Mouse (Mus musculus): ENCODE measurements around the gene Grm2. TPM values are rescaled to one million over a fixed set of nuclear protein-coding genes. Genes with fewer than 3 reads are reported as not detected.
A peak's percentile ranks its signal among the peaks of the same experiment; 100 is the strongest.

The Grm2 gene
- polyA plus RNA-seq, 1 experiment, result not detected

DNA sequence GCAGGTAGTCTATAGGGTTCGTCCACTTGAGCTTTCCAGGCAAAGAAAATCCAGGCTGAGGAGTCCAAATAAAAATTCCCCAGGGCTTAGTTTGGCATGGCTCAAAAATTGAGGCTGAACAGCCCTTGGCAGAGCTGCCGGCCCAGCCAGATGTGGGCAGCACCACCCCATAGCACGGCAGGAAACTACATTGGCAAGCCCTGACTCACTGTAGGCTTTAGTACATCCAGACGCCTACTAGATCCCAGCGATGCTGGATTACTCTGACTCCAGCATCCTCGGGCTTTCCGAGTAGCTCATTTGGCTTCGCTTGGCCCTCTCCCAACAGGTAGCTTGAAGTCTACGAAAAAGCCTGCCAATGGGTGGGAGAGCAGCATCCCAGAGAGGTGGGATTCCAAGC, 25.1 kb upstream of the Grm2 start:
- no peak for TF ChIP-seq CTCF (IDR thresholded peaks at IDR 0.05; ENCODE audit: control insufficient read depth, insufficient read depth, low read length)
- no peak for TF ChIP-seq POLR2A (IDR thresholded peaks at IDR 0.05; ENCODE audit: borderline replicate concordance, control insufficient read depth, low read depth, low read length)
- no peaks in the 10 kb centered on the region; the same call in 1 of the 2 replicates for H3K4me1 ChIP-seq (ENCODE audit: control insufficient read depth, insufficient read depth, low read length)
- 84% methylated on average over 9 of the region's 9 CpGs for whole genome bisulfite sequencing
- no peak overlapping the region for H3K4me3 ChIP-seq (replicated peaks; ENCODE audit: control insufficient read depth, low read depth, low read length)
- no peak overlapping the region for H3K27ac ChIP-seq (ENCODE audit: control insufficient read depth, insufficient read depth, low read depth, low read length, poor library complexity)

DNA sequence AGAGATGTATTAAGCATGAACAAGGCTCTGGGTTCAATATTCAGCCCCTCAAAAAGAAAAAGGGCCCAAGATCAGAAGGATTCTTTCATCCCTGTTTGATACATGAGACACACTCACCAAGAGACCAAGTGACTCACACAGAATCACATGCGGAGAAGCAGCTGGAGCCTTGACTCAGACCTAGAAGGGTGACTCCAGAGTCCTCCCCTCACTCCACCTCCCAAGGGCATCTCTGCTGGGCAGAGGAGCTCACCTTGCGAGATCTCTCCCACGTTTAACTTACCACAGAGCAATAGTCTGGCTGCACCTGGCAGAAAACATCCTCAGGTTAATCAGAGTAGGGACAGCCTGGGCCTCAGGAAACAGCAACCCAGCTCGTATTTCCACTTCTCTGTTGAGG, 22.4 kb upstream of the Grm2 start:
- H3K27ac ChIP-seq (ENCODE audit: control insufficient read depth, insufficient read depth, low read depth, low read length, poor library complexity), result no peak overlapping the region
- TF ChIP-seq POLR2A (IDR thresholded peaks at IDR 0.05; ENCODE audit: borderline replicate concordance, control insufficient read depth, low read depth, low read length), result no peak
- no peak for TF ChIP-seq CTCF (IDR thresholded peaks at IDR 0.05; ENCODE audit: control insufficient read depth, insufficient read depth, low read length)
- no peaks in the 10 kb centered on the region for H3K4me1 ChIP-seq (ENCODE audit: control insufficient read depth, insufficient read depth, low read length)
- H3K4me3 ChIP-seq (replicated peaks; ENCODE audit: control insufficient read depth, low read depth, low read length), result no peak overlapping the region
- WGBS, result 79% methylated on average over 4 of the region's 4 CpGs

DNA sequence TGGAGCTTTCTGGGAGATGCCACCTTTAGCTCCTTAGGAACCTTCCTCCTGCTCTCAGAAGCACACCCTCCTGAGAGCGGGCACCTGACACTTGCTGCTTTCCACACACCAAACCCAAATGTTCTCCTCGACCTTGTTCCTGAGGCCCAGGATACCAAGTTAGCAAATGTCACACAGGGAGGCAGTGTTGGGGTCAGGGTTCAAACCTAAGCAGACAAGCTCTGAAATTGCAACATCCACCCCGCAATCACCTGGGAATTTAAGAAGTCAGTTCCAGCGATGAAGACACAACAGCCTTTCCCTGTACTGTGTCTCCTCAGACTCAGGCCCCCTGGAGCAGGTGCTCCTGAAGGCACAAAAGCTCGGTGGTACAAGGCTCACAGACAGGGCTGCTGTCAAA, 21.8 kb upstream of the Grm2 start:
- Histone ChIP-seq H3K4me1 (ENCODE audit: control insufficient read depth, insufficient read depth, low read length) (no peaks in the 10 kb centered on the region), H3K4me3 (replicated peaks; ENCODE audit: control insufficient read depth, low read depth, low read length) (no peak overlapping the region), H3K27ac (ENCODE audit: control insufficient read depth, insufficient read depth, low read depth, low read length, poor library complexity) (no peak overlapping the region)
- no peak for TF ChIP-seq CTCF (IDR thresholded peaks at IDR 0.05; ENCODE audit: control insufficient read depth, insufficient read depth, low read length)
- TF ChIP-seq POLR2A (IDR thresholded peaks at IDR 0.05; ENCODE audit: borderline replicate concordance, control insufficient read depth, low read depth, low read length), result no peak
- 79% methylated on average over 5 of the region's 5 CpGs for WGBS

DNA sequence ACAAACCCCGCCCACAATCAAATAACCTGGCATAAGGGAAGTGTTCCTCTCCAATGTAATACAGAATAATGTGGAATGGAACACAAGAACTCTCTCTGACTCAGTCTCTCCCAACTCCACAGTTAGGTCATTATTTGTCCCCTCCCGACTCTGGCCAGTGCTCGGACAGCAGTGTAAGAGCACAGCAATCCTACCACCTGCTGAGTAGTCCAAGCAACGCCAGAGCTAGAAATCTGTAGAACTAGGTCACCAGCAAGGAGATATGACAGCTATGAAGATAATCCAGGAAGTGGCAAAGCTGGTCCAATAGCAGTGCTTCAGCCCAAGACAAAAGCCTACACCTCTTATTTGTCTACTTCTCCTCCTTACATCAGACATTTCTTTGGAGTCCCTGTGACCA, 20.7 kb upstream of the Grm2 start:
- Histone ChIP-seq H3K4me1 (ENCODE audit: control insufficient read depth, insufficient read depth, low read length) (no peaks in the 10 kb centered on the region), H3K4me3 (replicated peaks; ENCODE audit: control insufficient read depth, low read depth, low read length) (no peak overlapping the region), H3K27ac (ENCODE audit: control insufficient read depth, insufficient read depth, low read depth, low read length, poor library complexity) (no peak overlapping the region)
- 77% methylated on average over 4 of the region's 4 CpGs for WGBS
- TF ChIP-seq CTCF (IDR thresholded peaks at IDR 0.05; ENCODE audit: control insufficient read depth, insufficient read depth, low read length) (no peak), POLR2A (IDR thresholded peaks at IDR 0.05; ENCODE audit: borderline replicate concordance, control insufficient read depth, low read depth, low read length) (no peak)

DNA sequence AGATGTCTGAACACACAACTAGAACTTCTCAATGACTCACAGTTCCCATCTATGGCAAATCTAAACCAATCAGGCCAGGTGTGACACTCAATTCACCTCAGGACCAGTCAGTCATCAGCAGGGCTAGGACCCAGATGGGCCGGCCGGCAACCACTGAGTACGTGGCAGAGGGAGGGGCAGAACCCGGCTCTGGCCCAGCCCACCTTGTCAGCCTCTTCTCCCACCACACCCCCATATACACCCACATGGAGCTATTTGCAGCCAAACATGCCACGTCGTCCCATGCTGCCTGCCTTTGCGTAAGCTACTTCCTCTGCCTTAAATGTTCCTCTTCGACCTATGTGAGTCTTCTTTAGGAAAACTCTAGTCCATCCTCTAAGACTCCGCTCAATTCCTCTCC, 20.1 kb upstream of the Grm2 start:
- TF ChIP-seq CTCF (IDR thresholded peaks at IDR 0.05; ENCODE audit: control insufficient read depth, insufficient read depth, low read length), result no peak
- no peak for TF ChIP-seq POLR2A (IDR thresholded peaks at IDR 0.05; ENCODE audit: borderline replicate concordance, control insufficient read depth, low read depth, low read length)
- 62% methylated on average over 9 of the region's 9 CpGs for WGBS
- Histone ChIP-seq H3K4me3 (replicated peaks; ENCODE audit: control insufficient read depth, low read depth, low read length) (no peak overlapping the region), H3K4me1 (ENCODE audit: control insufficient read depth, insufficient read depth, low read length) (no peaks in the 10 kb centered on the region), H3K27ac (ENCODE audit: control insufficient read depth, insufficient read depth, low read depth, low read length, poor library complexity) (no peak overlapping the region)

DNA sequence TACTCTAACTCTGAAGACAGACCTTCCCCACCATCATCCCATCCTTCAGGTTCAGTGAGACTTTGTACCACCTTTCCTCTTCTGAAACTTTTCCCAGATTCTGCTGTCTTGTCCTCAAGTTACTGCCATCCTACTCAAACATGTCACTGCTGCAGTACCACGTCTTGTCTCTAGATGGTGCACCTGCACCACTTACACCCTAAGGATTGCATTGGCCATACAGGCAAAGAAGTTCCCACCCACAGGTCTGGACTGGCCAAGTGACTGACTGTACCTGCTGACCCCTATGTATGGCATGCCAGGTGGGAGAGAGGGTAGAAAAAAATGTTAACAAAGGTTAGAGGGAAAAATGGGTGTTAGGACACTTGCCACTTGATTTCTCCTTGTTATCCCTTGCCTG, 19.6 kb upstream of the Grm2 start:
- H3K4me1 ChIP-seq (ENCODE audit: control insufficient read depth, insufficient read depth, low read length), result no peaks in the 10 kb centered on the region
- 0% methylated on average over 1 of the region's 1 CpGs for WGBS
- no peak for TF ChIP-seq POLR2A (IDR thresholded peaks at IDR 0.05; ENCODE audit: borderline replicate concordance, control insufficient read depth, low read depth, low read length)
- TF ChIP-seq CTCF (IDR thresholded peaks at IDR 0.05; ENCODE audit: control insufficient read depth, insufficient read depth, low read length), result peak; percentile 88
- no peak overlapping the region for H3K27ac ChIP-seq (ENCODE audit: control insufficient read depth, insufficient read depth, low read depth, low read length, poor library complexity)
- H3K4me3 ChIP-seq (replicated peaks; ENCODE audit: control insufficient read depth, low read depth, low read length), result no peak overlapping the region

DNA sequence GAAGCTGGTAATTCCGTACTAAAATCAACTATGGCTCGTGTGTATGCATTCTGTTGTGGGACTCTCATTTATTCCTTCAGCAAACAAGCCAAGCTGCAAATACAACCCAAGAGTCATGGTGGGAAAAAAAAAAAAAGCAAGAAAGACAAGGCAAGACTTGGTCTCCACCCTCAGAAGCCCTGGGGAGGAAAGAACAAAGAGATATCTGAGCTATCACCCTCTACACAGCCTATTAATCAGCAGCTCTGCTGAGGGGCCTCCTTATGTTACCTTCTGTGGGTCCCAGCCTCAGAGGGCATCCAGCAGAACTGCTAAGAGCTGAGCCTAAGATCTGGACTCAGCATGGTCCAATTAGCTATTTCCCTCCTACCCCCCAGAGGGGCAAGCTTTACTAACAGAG, 18.0 kb upstream of the Grm2 start:
- Histone ChIP-seq H3K27ac (ENCODE audit: control insufficient read depth, insufficient read depth, low read depth, low read length, poor library complexity) (no peak overlapping the region), H3K4me1 (ENCODE audit: control insufficient read depth, insufficient read depth, low read length) (no peaks in the 10 kb centered on the region), H3K4me3 (replicated peaks; ENCODE audit: control insufficient read depth, low read depth, low read length) (no peak overlapping the region)
- no peak for TF ChIP-seq POLR2A (IDR thresholded peaks at IDR 0.05; ENCODE audit: borderline replicate concordance, control insufficient read depth, low read depth, low read length)
- TF ChIP-seq CTCF (IDR thresholded peaks at IDR 0.05; ENCODE audit: control insufficient read depth, insufficient read depth, low read length), result no peak
- WGBS, result 87% methylated on average over 2 of the region's 2 CpGs

DNA sequence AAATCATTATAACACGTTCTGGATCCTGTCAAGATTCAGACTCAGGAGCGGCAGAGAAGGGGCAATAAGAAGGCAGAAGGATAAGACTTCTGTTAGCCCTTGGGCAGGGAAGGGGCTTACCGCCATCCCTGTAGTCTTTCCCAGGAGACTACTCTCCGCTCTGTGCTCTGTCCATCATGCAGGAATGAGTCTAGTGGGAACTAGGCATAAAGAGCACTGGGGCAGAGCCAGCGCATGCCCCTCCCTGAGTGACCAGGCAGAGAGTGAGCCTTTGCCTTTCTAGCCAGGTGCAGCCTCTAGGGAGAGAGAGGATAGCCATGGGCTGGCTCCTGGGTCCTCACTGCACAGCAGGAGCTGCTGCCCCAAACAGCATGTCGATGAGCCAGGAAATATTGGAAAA, 9.0 kb upstream of the Grm2 start:
- no peak overlapping the region for H3K4me3 ChIP-seq (replicated peaks; ENCODE audit: control insufficient read depth, low read depth, low read length)
- no peak for TF ChIP-seq POLR2A (IDR thresholded peaks at IDR 0.05; ENCODE audit: borderline replicate concordance, control insufficient read depth, low read depth, low read length)
- no peak for TF ChIP-seq CTCF (IDR thresholded peaks at IDR 0.05; ENCODE audit: control insufficient read depth, insufficient read depth, low read length)
- no peak overlapping the region for H3K27ac ChIP-seq (ENCODE audit: control insufficient read depth, insufficient read depth, low read depth, low read length, poor library complexity)
- 85% methylated on average over 6 of the region's 6 CpGs for WGBS
- no peaks in the 10 kb centered on the region for H3K4me1 ChIP-seq (ENCODE audit: control insufficient read depth, insufficient read depth, low read length)

DNA sequence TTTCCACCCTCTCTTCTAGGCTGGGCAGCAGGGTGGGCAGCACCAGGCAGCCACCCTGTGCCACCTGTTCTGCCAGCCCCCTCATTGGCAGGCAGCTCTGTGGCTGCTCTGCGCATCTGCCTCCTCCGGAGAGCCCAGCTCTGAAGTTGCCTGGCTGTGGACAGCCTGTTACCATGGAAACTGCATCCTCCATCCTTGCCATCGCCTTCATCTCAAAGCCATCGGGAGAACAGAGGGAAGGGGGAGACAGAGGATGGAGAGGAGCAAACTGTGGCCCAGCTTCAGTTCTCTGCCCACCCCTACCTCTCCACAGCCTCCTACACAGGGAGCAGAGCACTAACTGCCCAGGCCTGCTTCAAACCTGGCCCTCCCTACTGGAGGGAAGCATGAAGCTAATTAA, 8.6 kb upstream of the Grm2 start:
- H3K4me1 ChIP-seq (ENCODE audit: control insufficient read depth, insufficient read depth, low read length), result no peaks in the 10 kb centered on the region
- H3K4me3 ChIP-seq (replicated peaks; ENCODE audit: control insufficient read depth, low read depth, low read length), result no peak overlapping the region
- H3K27ac ChIP-seq (ENCODE audit: control insufficient read depth, insufficient read depth, low read depth, low read length, poor library complexity), result no peak overlapping the region
- TF ChIP-seq CTCF (IDR thresholded peaks at IDR 0.05; ENCODE audit: control insufficient read depth, insufficient read depth, low read length) (no peak), POLR2A (IDR thresholded peaks at IDR 0.05; ENCODE audit: borderline replicate concordance, control insufficient read depth, low read depth, low read length) (no peak)
- WGBS, result 78% methylated on average over 4 of the region's 4 CpGs

Data from bone marrow, adult 2 months (tissue).